Mouse (Mus musculus): Measurements from ENCODE around the gene Cacna1d.
A peak's percentile ranks its signal among the peaks of the same experiment; 100 is the strongest.

Gene Cacna1d

GRCm38 (mm10) chr14:30113392-30114108 is 377.7 kb downstream of the Cacna1d start:
- no peak for DNase-seq (ENCODE audit: inconsistent age in 2 of 2, low spot score in 1 of 2)

- DNase-seq (ENCODE audit: inconsistent age in 2 of 2, low spot score in 1 of 2) = peak in 1 of 2 experiments; percentile 60
Measured at GRCm38 (mm10) chr14:30109079-30109478, 382.2 kb downstream of the Cacna1d start.

- DNase-seq (ENCODE audit: inconsistent age in 2 of 2, low spot score in 1 of 2) = no peak
Measured at GRCm38 (mm10) chr14:30106550-30106949, 384.7 kb downstream of the Cacna1d start.

GRCm38 (mm10) chr14:30105551-30105950 is 385.7 kb downstream of the Cacna1d start:
- DNase-seq (ENCODE audit: inconsistent age in 2 of 2, low spot score in 1 of 2) = no peak

GRCm38 (mm10) chr14:30103946-30104536 is 387.2 kb downstream of the Cacna1d start:
- no peak for DNase-seq (ENCODE audit: inconsistent age in 2 of 2, low spot score in 1 of 2)

GRCm38 (mm10) chr14:30097239-30097638 is 394.0 kb downstream of the Cacna1d start:
- peak in 1 of 2 experiments; percentile 50 for DNase-seq (ENCODE audit: inconsistent age in 2 of 2, low spot score in 1 of 2)

- DNase-seq (ENCODE audit: inconsistent age in 2 of 2, low spot score in 1 of 2) = peak; percentile 66 to 77
Measured at GRCm38 (mm10) chr14:30092426-30092825, 398.8 kb downstream of the Cacna1d start.

- DNase-seq (ENCODE audit: inconsistent age in 2 of 2, low spot score in 1 of 2) = no peak
Measured at GRCm38 (mm10) chr14:30092021-30092420, 399.2 kb downstream of the Cacna1d start.

- no peak for DNase-seq (ENCODE audit: inconsistent age in 2 of 2, low spot score in 1 of 2)
Measured at GRCm38 (mm10) chr14:30079729-30080128, 411.5 kb downstream of the Cacna1d start.

GRCm38 (mm10) chr14:30078115-30078808 is 413.0 kb downstream of the Cacna1d start:
- DNase-seq (ENCODE audit: inconsistent age in 2 of 2, low spot score in 1 of 2) = no peak

GRCm38 (mm10) chr14:30075268-30075887 is 415.9 kb downstream of the Cacna1d start:
- DNase-seq (ENCODE audit: inconsistent age in 2 of 2, low spot score in 1 of 2) = peak; percentile 40 to 55

- no peak for DNase-seq (ENCODE audit: inconsistent age in 2 of 2, low spot score in 1 of 2)
Measured at GRCm38 (mm10) chr14:30068566-30068965, 422.7 kb downstream of the Cacna1d start.

- DNase-seq (ENCODE audit: inconsistent age in 2 of 2, low spot score in 1 of 2) = no peak
Measured at GRCm38 (mm10) chr14:30066752-30067151, 424.5 kb downstream of the Cacna1d start.

- DNase-seq (ENCODE audit: inconsistent age in 2 of 2, low spot score in 1 of 2) = no peak
Measured at GRCm38 (mm10) chr14:30064864-30065263, 426.4 kb downstream of the Cacna1d start.

GRCm38 (mm10) chr14:30056031-30056766 is 435.1 kb downstream of the Cacna1d start:
- peak in 1 of 2 experiments; percentile 41 for DNase-seq (ENCODE audit: inconsistent age in 2 of 2, low spot score in 1 of 2)

- no peak for DNase-seq (ENCODE audit: inconsistent age in 2 of 2, low spot score in 1 of 2)
Measured at GRCm38 (mm10) chr14:30054922-30055321, 436.3 kb downstream of the Cacna1d start.

GRCm38 (mm10) chr14:30050280-30050679 is 441.0 kb downstream of the Cacna1d start:
- no peak for DNase-seq (ENCODE audit: inconsistent age in 2 of 2, low spot score in 1 of 2)

- DNase-seq (ENCODE audit: inconsistent age in 2 of 2, low spot score in 1 of 2) = peak in 1 of 2 experiments; percentile 34
Measured at GRCm38 (mm10) chr14:30048049-30048448, 443.2 kb downstream of the Cacna1d start.

- no peak for DNase-seq (ENCODE audit: inconsistent age in 2 of 2, low spot score in 1 of 2)
Measured at GRCm38 (mm10) chr14:30046976-30047375, 444.3 kb downstream of the Cacna1d start.

GRCm38 (mm10) chr14:30045704-30046220 is 445.5 kb downstream of the Cacna1d start:
- DNase-seq (ENCODE audit: inconsistent age in 2 of 2, low spot score in 1 of 2) = no peak

GRCm38 (mm10) chr14:30045239-30045638 is 446.0 kb downstream of the Cacna1d start:
- DNase-seq (ENCODE audit: inconsistent age in 2 of 2, low spot score in 1 of 2) = peak; percentile 17 to 43

Measured in adrenal gland, adult (tissue).